Mouse (Mus musculus) mesoderm, embryonic 11.5 days (tissue): ENCODE data around the gene Cdyl.
A peak's percentile ranks its signal among the peaks of the same experiment; 100 is the strongest.

ENCODE experiments used
- DNase-seq: peaks from one replicate; pipeline ENCODE4 v3.0.0-alpha.2; 2012; ENCODE audit warnings: low read depth, low spot score

The Cdyl gene

DNA sequence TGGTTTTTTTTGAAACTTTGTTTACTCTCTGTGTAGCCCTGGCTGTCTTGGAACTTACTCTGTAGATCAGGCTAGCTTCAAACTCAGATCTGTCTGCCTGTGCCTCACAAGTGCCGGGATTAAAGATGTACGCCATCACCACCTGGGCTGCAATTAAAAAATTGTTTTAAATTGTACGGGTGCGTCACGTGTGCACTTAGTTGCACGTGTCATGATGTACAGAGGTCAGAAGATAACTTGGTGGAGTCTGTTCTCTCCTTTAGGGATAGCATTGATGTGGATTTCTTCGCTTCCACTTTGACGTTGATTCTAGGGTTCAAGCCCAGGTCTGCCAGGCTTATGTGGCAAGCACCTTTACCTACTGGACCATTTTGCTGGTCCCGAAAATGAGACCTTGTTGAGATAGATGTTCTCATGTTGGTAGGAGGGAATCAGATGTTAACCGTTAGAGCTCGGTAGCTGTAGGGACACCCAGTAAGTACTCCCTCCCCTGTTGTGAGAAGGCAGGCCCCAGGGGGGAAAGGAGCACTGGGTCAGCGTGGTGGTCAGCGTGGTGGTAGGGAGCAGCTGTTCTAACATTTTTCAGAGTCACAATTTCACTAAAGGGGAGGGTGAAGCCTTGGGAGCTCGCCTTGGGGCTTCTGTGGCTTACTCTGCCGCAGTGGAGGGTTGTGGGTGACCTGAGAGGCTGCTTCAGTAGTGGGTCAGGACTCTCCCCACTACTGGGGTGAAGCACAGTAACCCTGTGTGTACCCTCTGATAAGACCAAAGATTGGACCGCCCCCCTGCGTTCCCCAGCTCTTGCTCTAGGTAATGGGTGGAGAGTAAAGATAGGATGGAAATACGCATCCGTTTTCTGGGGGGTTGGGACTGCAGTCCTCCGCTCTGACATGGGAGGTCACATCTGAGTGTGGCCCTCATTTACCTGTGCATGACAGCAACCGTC is 97.0 kb downstream of the Cdyl start:
- DNase-seq = no peak

DNA sequence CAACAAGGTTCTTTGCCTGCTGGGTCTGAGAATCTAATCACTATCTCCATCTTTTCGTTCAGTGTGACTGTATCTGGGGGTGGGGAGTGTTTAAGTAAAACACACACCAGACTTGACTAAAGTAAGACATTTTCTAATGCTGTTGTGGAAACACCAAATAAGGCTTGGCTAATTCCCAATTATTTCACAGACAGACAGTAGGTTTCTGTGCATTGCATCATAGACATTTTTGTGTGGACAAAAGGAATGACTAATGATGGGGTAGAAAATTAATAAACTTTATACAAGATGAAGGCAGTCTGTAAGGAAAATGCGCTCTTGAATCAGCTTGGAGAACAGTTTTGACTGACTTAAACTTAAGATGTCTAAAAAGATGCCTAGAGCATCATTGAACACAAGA is 100.7 kb downstream of the Cdyl start:
- no peak for DNase-seq

DNA sequence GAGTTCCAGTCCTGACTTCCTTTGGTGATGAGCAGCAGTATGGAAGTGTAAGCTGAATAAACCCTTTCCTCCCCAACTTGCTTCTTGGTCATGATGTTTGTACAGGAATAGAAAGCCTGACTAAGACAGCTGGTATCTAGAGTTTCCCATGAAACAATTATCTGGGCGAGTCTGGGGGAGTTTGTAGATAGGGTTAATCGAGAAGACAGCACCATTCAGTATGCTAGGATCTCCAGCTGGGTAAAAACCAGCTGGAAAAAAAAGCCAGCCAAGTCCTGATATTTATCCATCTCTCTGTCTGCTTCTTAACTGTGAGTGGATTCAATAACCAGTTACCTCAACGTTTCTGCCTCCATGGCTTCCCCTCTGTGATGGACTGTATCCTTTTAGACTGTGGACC is 104.9 kb downstream of the Cdyl start:
- DNase-seq = no peak

DNA sequence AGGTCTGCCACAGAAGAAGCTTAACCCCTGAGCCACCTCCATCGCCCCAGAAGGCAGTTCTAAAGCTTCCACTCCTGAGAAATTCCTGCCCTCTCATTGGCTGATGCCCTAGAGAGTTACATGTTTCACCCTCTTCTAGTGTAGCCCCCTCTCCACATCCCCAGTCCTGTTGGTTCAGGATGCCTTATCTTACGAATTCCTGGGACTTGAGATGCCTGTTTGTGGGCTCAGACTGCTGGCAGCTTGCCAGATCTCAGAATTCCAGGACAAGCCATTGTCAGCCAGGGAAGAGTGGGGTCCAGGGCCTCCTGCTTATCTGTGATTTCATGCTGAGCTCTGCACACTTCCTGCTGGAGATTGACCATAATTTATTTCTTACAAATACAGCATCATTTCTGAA is 106.2 kb downstream of the Cdyl start:
- DNase-seq = peak; percentile 73

DNA sequence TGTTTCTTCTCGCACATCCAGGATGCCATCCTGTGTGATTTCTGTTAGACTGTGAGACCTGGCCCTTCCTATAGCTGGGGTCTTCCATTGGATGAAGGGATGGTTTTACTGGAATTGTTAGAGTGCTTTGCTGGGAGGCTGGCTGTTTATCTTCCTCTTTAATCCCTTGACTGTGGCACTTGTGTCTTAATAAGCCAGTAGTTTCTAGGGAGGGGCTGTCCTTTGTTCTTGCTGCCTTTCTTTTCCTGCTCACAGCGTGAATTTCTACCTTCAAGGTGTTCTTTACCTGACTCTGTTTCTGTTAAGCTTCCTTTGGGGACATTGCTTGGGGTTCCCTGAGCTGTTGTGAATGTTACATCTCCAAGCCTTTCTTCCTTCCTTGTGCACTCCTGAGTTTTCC is 110.0 kb downstream of the Cdyl start:
- DNase-seq = no peak

DNA sequence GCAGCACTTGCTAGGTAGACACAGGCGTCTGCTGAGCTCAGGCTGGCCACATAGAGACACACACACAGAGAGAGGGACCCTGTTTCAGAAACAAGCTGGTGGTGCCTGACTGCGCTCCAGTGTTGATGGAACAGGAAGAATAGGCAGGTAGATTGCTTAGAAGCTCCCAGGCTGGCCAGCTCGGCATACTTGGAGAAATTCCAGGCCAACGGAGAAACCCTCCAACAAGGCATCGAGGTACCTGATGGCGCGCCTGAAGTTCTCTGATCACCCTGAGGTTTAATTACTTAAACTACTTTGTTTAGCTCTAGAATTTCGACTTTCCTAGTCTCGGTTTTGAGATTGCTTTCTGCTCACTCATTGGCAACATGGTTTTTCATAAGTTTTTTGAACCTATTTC is 110.8 kb downstream of the Cdyl start:
- DNase-seq = no peak

DNA sequence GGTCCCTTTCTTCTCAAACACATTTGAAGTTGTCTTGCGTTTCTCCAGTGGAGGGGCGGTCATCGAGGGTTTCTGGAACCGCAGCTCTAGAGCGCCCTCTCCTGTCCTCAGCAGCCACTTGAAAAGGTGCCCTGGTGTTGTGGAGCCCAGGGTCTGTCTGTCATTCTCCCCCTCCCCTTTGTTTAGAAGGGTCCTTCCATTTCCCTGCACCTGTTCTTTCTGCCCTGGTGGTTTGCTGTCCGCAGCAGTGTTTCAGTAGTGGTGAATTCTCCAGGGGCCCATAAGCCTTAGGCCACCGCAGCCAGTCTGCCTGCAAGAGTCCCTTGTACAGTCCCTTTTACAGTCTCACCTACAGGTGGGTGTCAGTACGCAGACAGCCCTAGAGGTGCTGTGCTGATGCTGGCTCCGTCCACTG is 112.3 kb downstream of the Cdyl start:
- DNase-seq = no peak

DNA sequence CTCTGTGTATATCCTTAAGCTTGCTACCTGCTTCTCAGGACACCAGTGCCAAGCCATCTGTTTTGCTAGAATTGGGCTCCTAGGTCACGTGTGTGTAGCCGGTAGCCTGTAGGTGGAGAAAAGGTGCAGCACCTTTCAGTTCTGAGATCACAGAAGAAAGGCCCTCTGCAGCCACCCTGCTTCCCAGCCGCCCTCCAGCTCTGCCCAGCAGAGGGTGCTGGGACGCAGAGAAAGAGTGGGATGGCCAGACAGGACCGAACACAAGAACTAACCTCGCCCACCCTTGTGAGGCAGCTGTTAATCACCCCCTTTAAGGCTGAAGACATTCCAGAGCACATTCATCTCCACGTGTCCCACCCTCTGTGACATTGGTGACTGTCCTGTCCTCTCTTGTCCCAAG is 114.1 kb downstream of the Cdyl start:
- no peak for DNase-seq

DNA sequence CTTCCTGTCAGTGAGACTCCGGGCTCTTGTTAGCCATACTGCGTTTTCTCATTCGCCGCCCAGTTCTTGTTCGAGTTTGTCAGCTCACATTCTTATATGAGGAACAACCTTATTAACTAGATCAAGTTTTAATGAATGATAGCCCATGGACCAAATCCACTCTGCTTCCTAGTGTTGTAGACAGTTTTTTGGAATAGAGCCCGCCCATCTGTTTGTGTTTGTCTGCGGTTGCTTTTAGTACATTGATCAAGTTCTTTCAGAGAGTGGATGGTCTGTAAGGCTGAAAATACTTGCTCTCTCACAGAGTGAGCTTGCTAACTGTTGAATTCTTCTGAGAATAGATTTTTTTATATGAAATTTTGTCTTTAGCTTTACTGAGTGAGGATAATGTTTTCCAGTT is 116.5 kb downstream of the Cdyl start:
- DNase-seq = no peak

DNA sequence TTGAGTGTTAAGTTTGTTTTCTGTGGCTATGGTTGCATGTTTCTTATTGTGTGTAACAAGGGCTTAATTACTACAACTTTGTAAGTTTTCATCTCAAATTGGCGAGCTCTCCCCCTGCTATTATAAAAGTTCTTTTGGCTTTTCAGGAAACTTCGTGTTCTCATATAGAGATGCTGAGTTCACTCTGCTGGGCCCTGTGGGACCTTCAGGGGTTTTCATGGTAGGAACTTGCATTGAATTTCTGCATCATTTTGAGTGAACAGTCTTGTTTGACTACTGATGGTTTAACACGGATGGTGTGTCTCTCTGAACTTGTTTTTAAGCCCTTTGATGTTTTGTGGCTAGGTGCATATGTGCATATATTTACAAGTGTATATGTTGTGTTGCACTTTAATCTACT is 121.1 kb downstream of the Cdyl start:
- DNase-seq = no peak

DNA sequence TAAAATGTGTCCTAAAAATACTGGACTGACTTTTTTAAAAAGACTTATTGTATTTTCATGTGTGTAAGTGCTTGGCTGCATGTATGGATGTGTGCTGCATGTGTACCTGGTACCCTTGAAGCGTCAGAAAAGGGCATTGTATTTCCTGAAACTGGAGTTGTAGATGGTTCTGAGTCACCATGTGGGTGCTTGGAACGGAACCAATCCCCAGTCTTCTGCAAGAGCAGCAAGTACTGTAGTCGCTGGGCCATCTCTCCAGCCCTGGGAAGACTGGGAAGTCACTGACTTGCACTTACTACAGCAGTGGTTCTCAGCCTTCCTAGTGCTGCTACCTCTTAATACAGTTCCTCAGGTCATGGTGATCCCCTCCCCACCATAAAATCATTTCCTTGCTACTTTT is 122.1 kb downstream of the Cdyl start:
- DNase-seq = no peak

DNA sequence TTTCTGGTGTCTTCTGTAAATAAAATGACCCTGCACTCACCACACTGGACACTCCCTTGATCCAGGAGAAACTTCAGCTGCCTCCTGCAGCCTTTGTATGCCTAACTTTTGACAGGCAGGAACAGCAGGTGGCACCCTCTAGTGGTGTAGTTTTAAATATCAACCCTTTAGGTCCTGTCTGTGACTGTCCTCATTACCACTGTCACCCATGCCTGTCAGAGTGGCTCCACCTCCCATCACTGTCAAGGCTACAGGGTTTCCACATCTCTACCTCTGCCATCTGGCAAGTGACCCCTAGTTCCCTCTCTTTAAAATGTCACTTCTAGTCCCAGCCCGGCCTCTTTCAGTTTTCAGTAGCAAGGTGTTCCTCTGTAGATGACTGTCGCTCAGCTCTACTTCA is 123.3 kb downstream of the Cdyl start:
- peak; percentile 53 for DNase-seq

DNA sequence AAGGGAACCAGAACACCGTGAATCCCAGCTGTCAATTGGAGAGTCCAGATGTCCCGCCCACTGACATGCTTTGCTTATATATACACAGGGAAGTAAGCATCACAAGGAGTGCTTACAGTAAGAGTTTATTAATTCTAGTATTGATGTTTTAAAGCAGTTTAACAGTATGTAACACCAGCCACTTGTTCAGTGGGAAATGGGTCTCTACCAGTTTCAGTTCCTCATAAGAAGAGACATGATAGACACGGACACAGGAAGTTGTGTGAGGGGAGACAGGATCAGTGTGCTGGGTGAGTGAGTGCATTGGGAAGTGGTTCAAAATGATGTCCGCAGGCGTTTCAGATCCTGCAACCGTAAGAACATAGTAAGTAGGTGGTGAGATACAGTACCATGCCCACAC is 123.9 kb downstream of the Cdyl start:
- no peak for DNase-seq

DNA sequence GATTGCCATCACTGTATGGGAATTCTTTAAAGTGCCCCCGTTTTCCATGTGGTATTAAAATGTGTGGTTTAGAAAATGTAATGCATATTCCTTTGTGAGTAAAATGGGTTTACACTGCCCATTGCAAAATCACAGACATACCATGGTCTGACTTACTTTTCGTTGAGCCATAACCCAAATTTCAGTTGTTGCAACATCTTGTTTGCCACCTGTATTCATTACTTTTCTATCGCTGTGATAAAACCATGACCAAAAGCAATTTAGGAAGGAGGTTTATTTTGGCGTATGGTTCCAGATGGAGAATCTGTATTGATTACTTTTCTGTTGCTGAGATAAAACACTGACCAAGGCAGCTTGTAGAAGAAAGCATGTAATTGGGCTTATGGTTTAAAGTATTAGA is 124.6 kb downstream of the Cdyl start:
- DNase-seq = no peak

DNA sequence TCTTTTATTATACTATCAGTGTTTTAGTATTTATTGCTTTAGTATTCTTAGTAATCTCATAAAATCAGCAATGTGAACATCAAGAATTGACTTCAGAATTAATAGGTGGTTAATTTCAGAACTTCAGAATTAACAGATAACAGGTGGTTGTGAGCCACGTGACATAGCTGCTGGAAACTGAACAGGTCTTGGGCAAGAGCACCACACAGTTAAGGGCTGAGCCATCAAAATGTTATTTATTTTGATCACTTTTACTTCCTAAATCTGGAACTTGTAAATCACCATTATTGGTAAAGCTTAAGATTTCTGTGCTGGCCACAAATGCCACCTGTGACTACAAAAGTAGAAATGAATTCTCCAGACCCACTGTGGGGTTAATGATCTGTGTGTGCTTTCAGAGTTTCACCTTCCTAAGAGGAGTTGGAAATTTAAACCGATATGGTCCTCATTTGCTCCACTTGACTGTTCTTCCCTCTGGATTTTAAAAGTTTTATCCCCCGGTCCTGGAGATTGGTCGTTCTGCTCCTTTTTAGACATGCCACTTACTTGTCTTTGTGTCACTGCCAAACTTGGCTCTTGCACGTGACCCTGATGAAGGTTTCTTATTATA is 125.8 kb downstream of the Cdyl start:
- no peak for DNase-seq

DNA sequence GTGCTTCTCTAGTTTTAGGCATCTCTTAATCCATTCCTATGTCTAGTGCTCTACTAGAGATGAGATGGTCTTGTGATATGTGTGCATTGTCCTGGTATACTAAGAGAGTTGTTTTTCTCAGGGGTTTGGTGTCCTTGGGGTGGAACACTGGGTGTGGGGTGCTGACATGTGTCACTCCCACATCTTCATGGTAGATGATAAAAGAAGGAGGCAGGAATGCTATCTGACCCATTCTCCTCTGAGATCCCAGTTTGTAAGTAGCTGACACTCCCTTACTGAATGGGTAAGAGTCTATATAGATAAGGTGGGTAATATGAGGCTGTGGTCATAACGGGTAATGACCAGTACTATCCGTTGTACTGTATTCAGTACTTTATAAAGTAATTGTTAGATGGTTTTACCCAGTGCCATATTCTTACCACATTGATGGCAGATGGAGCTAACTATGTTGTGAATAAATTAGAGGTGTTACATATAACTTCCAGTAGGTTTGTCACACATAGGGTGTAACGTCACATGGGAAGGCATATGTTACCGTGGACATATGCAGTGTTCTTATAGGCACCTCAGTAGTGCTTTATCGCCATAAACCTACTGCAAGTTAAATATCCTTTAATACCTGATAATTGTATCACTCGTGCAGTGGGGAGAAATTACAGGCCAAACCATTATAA is 127.2 kb downstream of the Cdyl start:
- DNase-seq = no peak

DNA sequence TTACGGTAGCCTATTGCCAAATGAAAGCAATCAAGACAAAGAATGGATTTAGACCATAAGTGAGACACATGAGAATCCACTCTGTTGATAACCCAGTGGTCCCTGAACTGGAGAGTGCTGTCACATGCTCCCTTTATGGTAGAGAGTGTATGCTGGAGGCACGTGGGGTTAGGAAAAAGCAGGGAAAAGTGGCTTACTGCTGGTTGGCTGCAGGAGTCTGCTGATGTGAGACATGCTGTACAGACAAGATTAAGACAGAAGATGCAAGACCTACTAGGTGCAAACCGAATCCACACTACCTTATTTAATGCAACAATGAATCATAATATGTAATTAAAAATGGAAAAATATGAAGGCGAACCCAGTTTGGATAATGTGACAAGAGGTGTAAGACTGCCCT is 129.9 kb downstream of the Cdyl start:
- DNase-seq = no peak

DNA sequence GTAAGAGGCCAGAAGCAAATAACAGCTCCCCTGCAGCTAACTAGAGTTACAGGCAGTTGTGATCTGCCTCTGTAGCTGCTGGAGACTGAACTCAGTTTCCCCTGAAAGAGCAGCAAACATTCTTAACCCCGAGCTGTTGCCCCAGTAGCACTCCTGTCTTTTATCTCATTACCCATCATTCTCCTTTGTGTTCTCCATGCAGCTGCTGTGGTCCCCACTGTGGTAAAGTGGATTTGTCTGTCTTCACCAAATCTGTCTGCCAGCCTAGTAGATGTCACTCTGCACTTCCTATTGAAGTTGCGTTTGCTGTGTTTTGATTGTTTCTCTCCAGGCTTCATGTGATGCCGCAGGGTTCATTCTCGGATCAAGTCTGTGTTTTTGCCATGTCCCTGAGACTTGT is 130.8 kb downstream of the Cdyl start:
- DNase-seq = no peak

DNA sequence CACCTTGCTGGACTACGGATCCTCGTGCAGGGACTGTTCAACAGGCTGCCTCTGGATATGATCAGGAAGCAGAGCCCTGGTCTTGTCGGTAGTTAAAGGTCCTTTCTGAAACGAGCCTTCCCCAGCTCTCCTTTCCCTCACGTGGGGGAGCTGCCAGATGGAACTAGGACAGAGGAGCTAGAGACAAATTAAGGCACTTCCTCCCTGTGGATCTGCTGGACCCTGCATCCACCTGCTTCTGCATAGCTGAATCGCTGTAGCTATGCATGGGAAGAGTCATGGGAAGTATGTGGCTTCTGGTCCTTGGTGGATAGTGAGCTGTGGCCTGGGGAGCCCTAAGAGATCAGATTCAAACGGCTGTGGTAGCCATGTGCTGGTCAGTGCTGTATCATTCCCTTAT is 134.7 kb downstream of the Cdyl start:
- DNase-seq = no peak

DNA sequence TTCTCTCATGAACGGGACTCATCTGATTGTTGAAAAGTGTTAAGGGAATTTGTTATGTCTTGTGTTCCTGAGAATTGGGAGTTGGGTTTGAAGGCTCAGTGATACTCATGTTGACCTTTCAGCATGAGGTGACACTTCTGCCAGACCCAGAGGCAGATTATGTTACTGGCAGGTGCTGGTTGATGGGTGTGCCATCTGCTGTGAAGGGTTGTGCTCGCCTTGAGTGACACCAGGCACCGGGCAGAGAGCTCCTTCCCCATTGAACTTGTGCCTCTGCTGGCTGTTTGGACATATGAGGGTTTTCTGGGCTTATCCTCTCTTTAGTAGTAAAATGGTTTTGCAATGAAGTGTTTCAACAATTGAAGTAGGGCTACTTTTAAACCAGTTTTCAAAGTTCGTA is 135.1 kb downstream of the Cdyl start:
- no peak for DNase-seq

DNA sequence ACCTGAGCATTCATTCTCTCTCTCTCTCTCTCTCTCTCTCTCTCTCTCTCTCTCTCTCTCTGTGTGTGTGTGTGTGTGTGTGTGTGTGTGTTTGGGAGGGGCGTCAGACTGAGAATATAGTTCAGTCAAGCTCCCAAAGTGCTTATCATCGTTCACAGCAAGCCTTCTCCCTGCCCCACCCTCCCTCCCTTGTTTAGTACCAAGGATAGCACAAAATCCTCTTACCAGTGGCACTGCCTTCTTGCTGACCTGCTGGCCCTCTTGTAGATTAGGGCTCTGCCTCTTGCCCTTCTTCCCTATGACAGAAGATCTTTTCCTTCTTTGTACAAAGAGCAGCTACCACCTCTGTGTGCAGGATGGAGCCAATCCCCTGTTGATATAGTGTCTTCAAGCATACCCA is 136.3 kb downstream of the Cdyl start:
- DNase-seq = no peak

DNA sequence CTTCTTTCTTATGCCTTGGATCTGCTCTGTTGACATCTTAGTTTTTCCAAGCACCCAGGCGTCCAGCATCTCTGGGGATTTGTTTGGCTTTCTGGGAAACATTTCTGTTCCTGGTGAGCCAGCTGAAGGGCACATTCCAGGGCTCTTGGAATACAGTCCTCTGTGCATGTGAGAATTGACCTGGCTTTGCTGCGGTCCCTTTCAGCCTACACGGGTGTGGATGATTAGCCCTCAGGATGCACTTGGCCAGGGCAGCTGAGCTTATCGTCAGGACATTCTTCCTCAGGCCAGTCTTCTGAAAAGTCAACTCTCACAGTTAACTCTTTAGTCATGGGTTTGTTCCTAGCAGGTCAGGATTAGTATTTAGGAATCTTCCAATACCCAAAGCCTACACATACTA is 136.7 kb downstream of the Cdyl start:
- DNase-seq = no peak
